Mouse (Mus musculus): ENCODE measurements around the gene Arhgef28.

DNA sequence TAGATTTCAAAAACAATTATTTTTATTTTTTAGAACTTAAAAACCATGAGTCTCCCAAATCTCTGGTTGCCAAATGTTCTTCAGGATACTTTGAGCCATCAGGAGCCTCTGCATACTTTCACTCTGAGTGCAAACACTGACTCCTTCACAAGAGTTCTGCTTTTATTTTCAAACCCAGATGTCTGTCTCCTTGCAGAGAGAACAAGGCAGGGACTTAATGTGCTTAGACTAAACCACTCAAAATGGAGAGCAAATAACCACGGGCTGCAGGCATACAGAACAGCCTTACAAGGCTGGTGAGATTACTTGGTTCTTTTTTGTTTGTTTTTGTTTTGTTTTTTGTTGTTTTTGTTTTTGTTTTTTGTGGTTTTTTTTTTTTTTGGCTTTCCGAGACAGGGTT is 98.6 kb downstream of the Arhgef28 start:
- TF ChIP-seq EP300 (IDR thresholded peaks at IDR 0.05; ENCODE audit: low read depth) (no peak), CTCF (IDR thresholded peaks at IDR 0.05; ENCODE audit: low read depth) (no peak)
